Mouse (Mus musculus): ENCODE results near the gene Brk1.

GRCm38 (mm10) chr6:113632863-113633262 lies 28.3 kb downstream of the Brk1 start:
- TF ChIP-seq CTCF (IDR thresholded peaks at IDR 0.05 in 2 of 3, conservative IDR thresholded peaks at IDR 0.05 in 1 of 3; ENCODE audit: control insufficient read depth in 1 of 3, insufficient read depth in 1 of 3, low read depth in 2 of 3, low read length in 3 of 3, poor library complexity in 1 of 3, severe bottlenecking in 1 of 3) (no peak), POLR2AphosphoS2 (IDR thresholded peaks at IDR 0.05; ENCODE audit: low read length) (no peak), POLR2A (IDR thresholded peaks at IDR 0.05; ENCODE audit: control insufficient read depth in 1 of 2, insufficient read depth in 1 of 2, low read depth in 1 of 2, low read length in 2 of 2, poor library complexity in 1 of 2) (no peak), USF1 (IDR thresholded peaks at IDR 0.05; ENCODE audit: low read depth, low read length) (no peak), USF2 (IDR thresholded peaks at IDR 0.05; ENCODE audit: borderline replicate concordance in 1 of 2, insufficient read depth in 1 of 2, low read depth in 1 of 2, low read length in 2 of 2) (no peak), UBTF (IDR thresholded peaks at IDR 0.05; ENCODE audit: borderline replicate concordance, insufficient read depth, low read depth, low read length) (no peak)
